In genomic region chr11:29216196-29216595, GRCm38 (mm10) we compare ENCODE assay signal across 32 mouse cellular contexts. TPM values are rescaled to one million over a fixed set of nuclear protein-coding genes. Genes with fewer than 3 reads are reported as not detected.
DNase-seq lines count a peak whose midpoint lies in the region; ATAC-seq lines count a peak whose summit lies in the region.
"Had no signal": no experiment of that assay in that cellular context is flagged by ENCODE, and none has a peak within 500 bp of the region (broad histone marks: within the 10 kb centered on the region; RNA-seq: fewer than 3 reads in every experiment).

No protein-coding gene starts in this region.

- 32% methylated on average over 2 of the region's 2 CpGs for WGBS in liver, embryonic 12.5 days (ENCODE audit: insufficient replicate concordance)
- WGBS in liver, embryonic 15.5 days (ENCODE audit: insufficient replicate concordance), result 36% methylated on average over 2 of the region's 2 CpGs

- peaks cover 82% of the 10 kb centered on the region for H3K36me3 ChIP-seq in liver, embryonic 12.5 days
- peaks cover 70% of the 10 kb centered on the region for H3K36me3 ChIP-seq in liver, embryonic 15.5 days (replicated peaks)

- H3K9ac ChIP-seq in liver, embryonic 12.5 days, result no peak overlapping the region
- H3K9ac ChIP-seq in liver, embryonic 15.5 days, result no peak overlapping the region
- H3K9ac ChIP-seq: embryonic facial prominence, embryonic 12.5 days; embryonic facial prominence, embryonic 15.5 days; forebrain, embryonic 13.5 days; heart, embryonic 13.5 days; hindbrain, embryonic 14.5 days had no signal

- no peak for DNase-seq in liver
- DNase-seq in adrenal gland, adult 8-10 months, result no peak
- DNase-seq in gastrocnemius, postnatal 10 days, result no peak
- DNase-seq in neural tube, embryonic 10.5 days (ENCODE audit: extremely low spot score, low spot score), result no peak
- DNase-seq: adrenal gland, adult 2 months; adrenal gland, postnatal 25 days; B cell, adult 2 months; cerebellum, adult 18-20 months; cerebellum, adult 9-10 months; cerebellum, postnatal 14 days; gastrocnemius, adult 2 months; gastrocnemius, postnatal 25 days; heart, adult 2 months; heart, postnatal 14 days; heart, postnatal 4 days had no signal

- H3K9me3 ChIP-seq in liver, embryonic 12.5 days (replicated peaks), result no peaks in the 10 kb centered on the region
- no peaks in the 10 kb centered on the region for H3K9me3 ChIP-seq in liver, embryonic 15.5 days (replicated peaks)
- H3K9me3 ChIP-seq: embryonic facial prominence, embryonic 12.5 days; embryonic facial prominence, embryonic 15.5 days; forebrain, embryonic 10.5 days; forebrain, embryonic 13.5 days; G1E; heart, embryonic 10.5 days; heart, embryonic 13.5 days had no signal

- ATAC-seq in liver, embryonic 12.5 days, result peak; percentile 89
- peak; percentile 61; the same call in 1 of the 2 replicates for ATAC-seq in erythroid progenitor cell, adult 5-6 weeks (replicated peaks; ENCODE audit: low FRiP score, poor library complexity, severe bottlenecking)
- ATAC-seq in liver, embryonic 15.5 days (ENCODE audit: insufficient read depth), result peak; percentile 68; the same call in 1 of the 2 replicates
- peak; percentile 90 for ATAC-seq in megakaryocyte-erythroid progenitor cell, adult 5-6 weeks (replicated peaks; ENCODE audit: low FRiP score, low TSS enrichment, poor library complexity, severe bottlenecking)
- ATAC-seq: forebrain, embryonic 13.5 days; forebrain, embryonic 16.5 days; hindbrain, postnatal 0 days; inflammation-experienced regulatory T-cells, adult 6 months had no signal

- no peaks in the 10 kb centered on the region for H3K27me3 ChIP-seq in liver, embryonic 12.5 days (replicated peaks)
- no peaks in the 10 kb centered on the region for H3K27me3 ChIP-seq in liver, embryonic 15.5 days
- H3K27me3 ChIP-seq: CH12.LX; embryonic facial prominence, embryonic 12.5 days; embryonic facial prominence, embryonic 15.5 days; forebrain, embryonic 13.5 days; heart, embryonic 13.5 days had no signal

- no peak overlapping the region for H3K27ac ChIP-seq in liver, embryonic 12.5 days
- no peak overlapping the region for H3K27ac ChIP-seq in liver, embryonic 15.5 days (replicated peaks)
- H3K27ac ChIP-seq: embryonic facial prominence, embryonic 12.5 days; embryonic facial prominence, embryonic 15.5 days; forebrain, embryonic 10.5 days; forebrain, embryonic 13.5 days; gastrocnemius, adult 2 months; heart, adult 2 months; heart, embryonic 10.5 days; heart, embryonic 13.5 days; hindbrain, embryonic 14.5 days; hindbrain, postnatal 0 days had no signal

- H3K4me2 ChIP-seq in liver, embryonic 12.5 days, result no peak overlapping the region
- no peak overlapping the region for H3K4me2 ChIP-seq in liver, embryonic 15.5 days
- H3K4me2 ChIP-seq: embryonic facial prominence, embryonic 12.5 days; embryonic facial prominence, embryonic 15.5 days; forebrain, embryonic 13.5 days; heart, embryonic 13.5 days; hindbrain, embryonic 14.5 days had no signal

- H3K4me1 ChIP-seq in liver, embryonic 12.5 days, result peaks cover 14% of the 10 kb centered on the region
- peaks cover 7% of the 10 kb centered on the region for H3K4me1 ChIP-seq in liver, embryonic 15.5 days (replicated peaks)
- H3K4me1 ChIP-seq: embryonic facial prominence, embryonic 12.5 days; embryonic facial prominence, embryonic 15.5 days; forebrain, embryonic 10.5 days; forebrain, embryonic 13.5 days; heart, embryonic 10.5 days; heart, embryonic 13.5 days had no signal

- H3K4me3 ChIP-seq in liver, embryonic 12.5 days, result no peak overlapping the region
- no peak overlapping the region for H3K4me3 ChIP-seq in liver, embryonic 15.5 days (replicated peaks)
- H3K4me3 ChIP-seq: embryonic facial prominence, embryonic 12.5 days; embryonic facial prominence, embryonic 15.5 days; erythroblast, embryonic 14.5 days; forebrain, embryonic 10.5 days; forebrain, embryonic 13.5 days; gastrocnemius, adult 2 months; heart, adult 2 months; heart, embryonic 10.5 days; heart, embryonic 13.5 days had no signal

RNA-seq across cellular contexts. Expression of gene Cfap36, which starts 31.0 kb away (rescaled TPM):
- 18.9 and 21.1 TPM in 2 replicates for polyA plus RNA-seq in liver, embryonic 12.5 days (2016; fragmentation: Nextera tagmentation; extraction: Ambion mirVana)
- total RNA-seq in erythroid progenitor cell, adult 5-6 weeks (2015; ENCODE audit: low replicate concordance), result 17.3 and 23.5 TPM in 2 replicates
- total RNA-seq in erythroid progenitor cell, adult 5-6 weeks (2017; ENCODE audit: low replicate concordance), result 43.6 and 59.7 TPM in 2 replicates
- polyA plus RNA-seq in liver, embryonic 15.5 days (2015; fragmentation: Nextera tagmentation; extraction: Ambion mirVana), result 10.9 and 11.7 TPM in 2 replicates
- 20.2 and 27.5 TPM in 2 replicates for total RNA-seq in megakaryocyte-erythroid progenitor cell, adult 5-6 weeks (2014; fragmentation: Nextera tagmentation)
- 34.3 and 58.5 TPM in 2 replicates for total RNA-seq in megakaryocyte-erythroid progenitor cell, adult 5-6 weeks (2017)
- total RNA-seq in adrenal gland, adult 8-10 months (2022), result 10 to 100 TPM; 51.1 to 82.6 (median 64.0) TPM
- 10 to 100 TPM; 13.9 to 16.6 TPM for total RNA-seq in gastrocnemius, postnatal 10 days (2021)

RNA-seq across cellular contexts. Expression of gene Ppp4r3b, which starts 43.5 kb away (rescaled TPM):
- 62.2 and 65.8 TPM in 2 replicates for polyA plus RNA-seq in liver, embryonic 12.5 days (2016; fragmentation: Nextera tagmentation; extraction: Ambion mirVana)
- 44.4 and 103 TPM in 2 replicates for total RNA-seq in erythroid progenitor cell, adult 5-6 weeks (2015; ENCODE audit: low replicate concordance)
- total RNA-seq in erythroid progenitor cell, adult 5-6 weeks (2017; ENCODE audit: low replicate concordance), result 96.8 and 108 TPM in 2 replicates
- polyA plus RNA-seq in liver, embryonic 15.5 days (2015; fragmentation: Nextera tagmentation; extraction: Ambion mirVana), result 39.2 and 42.7 TPM in 2 replicates
- 86.7 and 90.1 TPM in 2 replicates for total RNA-seq in megakaryocyte-erythroid progenitor cell, adult 5-6 weeks (2014; fragmentation: Nextera tagmentation)
- 191 and 209 TPM in 2 replicates for total RNA-seq in megakaryocyte-erythroid progenitor cell, adult 5-6 weeks (2017)
- total RNA-seq in adrenal gland, adult 8-10 months (2022), result 100 to 1,000 TPM in 1 of 4 experiments, 10 to 100 TPM in 3; 77.0 to 101 (median 87.0) TPM
- total RNA-seq in gastrocnemius, postnatal 10 days (2021), result 10 to 100 TPM; 32.3 to 33.1 TPM
